Mouse (Mus musculus) heart, adult 2 months (tissue): Measurements from ENCODE around the gene Hsd17b1.

Experiments used
- CTCF ChIP-seq: fragments of 200-600 bp; IDR thresholded peaks from 2 replicates; pipeline ENCODE4 v1.8.1; 2022; ENCODE audit warnings: antibody characterized with exemption, mild to moderate bottlenecking, moderate library complexity
- POLR2A ChIP-seq: fragments of 200-500 bp; IDR thresholded peaks from 2 replicates; pipeline ENCODE4 v1.6.1; 2011; ENCODE audit warnings: mild to moderate bottlenecking, low read depth, low read length, control low read depth; ENCODE audit not compliant: insufficient read depth

GRCm38 (mm10) chr11:101035328-101035695 lies 42.9 kb upstream of the Hsd17b1 start:
- TF ChIP-seq POLR2A: no peak
- no peak for TF ChIP-seq CTCF
